Mouse (Mus musculus): ENCODE results near the gene Prl3d3.
"Not testable (repeated sequence)": the region's sequence is repeated elsewhere in the genome, so short reads cannot be mapped to it uniquely, and the experiment has no call there.

Gene Prl3d3

DNA sequence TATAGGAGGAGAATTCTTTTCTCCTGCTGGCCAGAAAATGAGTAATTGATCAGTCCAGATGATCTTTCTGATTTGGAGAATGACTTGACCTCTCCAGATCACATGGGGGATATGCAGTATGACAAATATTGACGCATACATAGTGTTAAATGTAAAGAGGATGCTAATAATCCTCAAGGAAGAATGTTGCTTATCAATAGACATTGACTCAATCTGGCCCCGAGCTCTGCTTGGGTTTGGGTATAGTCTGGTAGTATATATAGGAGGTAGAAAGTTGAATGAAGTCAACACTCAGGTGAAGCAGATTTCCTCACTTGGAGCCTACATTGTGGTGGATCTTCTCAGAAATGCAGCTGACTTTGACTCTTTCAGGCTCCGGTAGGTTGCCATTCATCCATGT, at the start of gene Prl3d3:
Gene Prl3d3 (plus strand): TSS at position 301 of the 400 bp plus-strand sequence.
- DNase-seq, result not testable (repeated sequence)

DNA sequence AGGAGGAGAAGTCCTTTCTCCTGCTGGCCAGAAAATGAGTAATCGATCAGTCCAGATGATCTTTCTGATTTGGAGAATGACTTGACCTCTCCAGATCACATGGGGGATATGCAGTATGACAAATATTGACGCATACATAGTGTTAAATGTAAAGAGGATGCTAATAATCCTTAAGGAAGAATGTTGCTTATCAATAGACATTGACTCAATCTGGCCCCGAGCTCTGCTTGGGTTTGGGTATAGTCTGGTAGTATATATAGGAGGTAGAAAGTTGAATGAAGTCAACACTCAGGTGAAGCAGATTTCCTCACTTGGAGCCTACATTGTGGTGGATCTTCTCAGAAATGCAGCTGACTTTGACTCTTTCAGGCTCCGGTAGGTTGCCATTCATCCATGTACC, 35.2 kb upstream of the Prl3d3 start, which contains the start of gene Prl3d2:
Gene Prl3d2 (plus strand): TSS at position 301 of the 400 bp plus-strand sequence.
- DNase-seq, result not testable (repeated sequence)

DNA sequence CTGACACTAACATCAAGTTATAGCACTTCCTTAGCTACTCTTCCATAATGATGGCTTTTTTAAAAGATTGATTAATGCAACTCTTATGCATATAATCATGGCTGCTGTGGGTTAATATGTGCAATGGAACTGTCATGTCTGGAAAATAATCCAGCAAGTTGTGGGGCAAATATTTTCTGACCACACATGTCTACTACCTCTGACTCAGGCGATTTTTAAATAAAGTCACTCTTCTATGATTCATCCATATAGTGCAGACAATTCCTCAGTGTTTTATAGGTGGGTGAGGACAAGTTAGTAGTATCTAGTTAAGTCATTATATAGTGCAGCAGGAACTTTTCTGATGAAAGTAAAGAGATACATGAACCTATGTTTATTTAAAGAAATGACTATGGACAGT, 8.3 kb upstream of the Prl3d3 start:
- DNase-seq, result no peak

DNA sequence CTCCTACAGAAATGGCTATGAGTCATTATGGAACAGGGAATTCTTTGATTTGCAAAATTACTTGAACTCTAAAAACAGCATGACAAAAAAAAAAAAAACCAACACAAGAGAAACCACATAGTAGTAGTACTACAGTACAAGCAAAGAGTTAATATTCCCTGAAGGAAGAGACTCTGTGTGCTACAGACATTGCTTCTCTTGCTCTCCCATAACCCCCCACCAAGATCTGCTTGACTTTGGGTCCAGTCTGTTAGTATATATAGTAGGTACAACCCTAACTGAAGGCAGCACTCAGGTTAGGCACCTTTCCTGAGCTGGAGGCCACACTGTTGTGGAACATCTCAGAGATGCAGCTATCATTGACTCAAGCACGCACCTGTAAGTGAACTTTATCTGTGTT, 39.8 kb downstream of the Prl3d3 start, which contains the start of gene Prl3c1:
Gene Prl3c1 (plus strand): TSS at position 301 of the 400 bp plus-strand sequence.
- no peak for DNase-seq

Data from kidney, postnatal 25 days (tissue).